Mouse (Mus musculus) urinary bladder, postnatal 4 days (tissue): ENCODE measurements around the gene Hoxc13.

Source experiments
- DNase-seq, 2 experiments: peaks; one replicate each; pipeline ENCODE4 v3.0.0; 2021 to 2022; ENCODE audit warnings: low spot score in 2 of 2

The Hoxc13 gene

DNA sequence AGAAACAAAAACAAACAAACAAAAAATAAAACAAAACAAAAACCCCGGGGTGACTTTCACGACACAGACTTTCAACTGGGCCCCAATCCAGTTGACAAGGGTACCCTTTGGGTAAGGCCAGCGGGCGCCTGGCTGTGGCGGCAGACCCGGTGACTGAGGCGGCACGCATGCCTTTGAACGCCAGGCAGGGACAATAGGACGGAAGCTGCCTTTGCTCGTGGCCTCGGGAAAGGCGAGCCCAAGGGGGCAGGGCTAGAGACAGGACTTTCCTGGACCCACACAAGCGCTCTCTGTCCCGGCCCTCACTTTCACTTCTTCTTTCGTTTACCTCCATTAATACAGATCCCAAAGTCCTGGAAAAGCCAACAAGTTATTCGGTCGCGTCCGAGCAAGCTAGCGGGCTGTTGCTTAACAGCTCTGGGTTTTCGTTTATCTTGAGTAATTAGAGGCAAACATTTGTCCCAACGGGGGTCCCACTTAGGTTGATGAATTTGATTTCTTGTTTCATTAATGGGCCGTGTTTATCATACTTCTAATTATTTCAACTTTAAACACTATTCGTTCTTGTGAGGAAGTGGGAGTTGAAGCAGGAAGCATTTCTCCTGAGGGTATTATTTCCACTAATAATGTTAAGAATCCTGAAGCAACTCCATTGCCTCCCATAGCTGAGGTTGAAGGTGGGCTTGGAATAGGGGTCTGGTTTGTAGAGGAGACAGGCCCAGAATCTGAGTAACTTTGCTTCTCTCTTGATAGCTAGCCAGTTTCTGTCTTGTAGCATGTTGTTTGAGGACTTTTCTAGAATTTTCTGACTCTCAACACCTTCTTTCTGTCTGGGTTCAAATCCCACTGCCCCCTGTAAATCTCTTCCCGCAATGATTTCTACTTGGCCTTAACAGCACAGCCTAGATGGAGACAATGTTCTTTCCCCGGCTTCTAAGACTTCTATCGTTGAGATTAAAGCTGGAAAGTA lies 43.1 kb downstream of the Hoxc13 start:
- no peak for DNase-seq

GRCm38 (mm10) chr15:102965003-102965891 lies 44.3 kb downstream of the Hoxc13 start:
- no peak for DNase-seq

GRCm38 (mm10) chr15:102965892-102966775 lies 45.2 kb downstream of the Hoxc13 start:
- peak; percentile 77 to 96 for DNase-seq

DNA sequence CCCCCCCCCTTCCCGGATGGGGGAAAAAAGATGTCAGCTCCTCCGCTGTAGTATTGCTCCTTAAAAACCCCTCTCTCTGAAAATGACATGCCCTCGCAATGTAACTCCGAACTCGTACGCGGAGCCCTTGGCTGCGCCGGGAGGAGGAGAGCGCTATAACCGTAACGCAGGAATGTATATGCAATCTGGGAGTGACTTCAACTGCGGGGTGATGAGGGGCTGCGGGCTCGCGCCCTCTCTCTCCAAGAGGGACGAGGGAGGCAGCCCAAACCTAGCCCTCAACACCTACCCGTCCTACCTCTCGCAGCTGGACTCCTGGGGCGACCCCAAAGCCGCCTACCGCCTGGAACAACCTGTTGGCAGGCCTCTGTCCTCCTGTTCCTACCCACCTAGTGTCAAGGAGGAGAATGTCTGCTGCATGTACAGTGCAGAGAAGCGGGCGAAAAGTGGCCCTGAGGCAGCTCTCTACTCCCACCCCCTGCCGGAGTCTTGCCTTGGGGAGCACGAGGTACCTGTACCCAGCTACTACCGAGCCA lies 45.9 kb downstream of the Hoxc13 start, which contains the start of gene Hoxc10:
TSS of gene Hoxc10 (plus strand) at position 21 of the 536 bp plus-strand sequence.
- no peak for DNase-seq

DNA sequence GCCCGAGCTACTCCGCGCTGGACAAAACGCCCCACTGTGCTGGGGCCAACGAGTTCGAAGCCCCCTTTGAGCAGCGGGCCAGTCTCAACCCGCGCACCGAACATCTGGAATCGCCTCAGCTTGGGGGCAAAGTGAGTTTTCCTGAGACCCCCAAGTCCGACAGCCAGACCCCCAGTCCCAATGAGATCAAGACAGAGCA lies 46.3 kb downstream of the Hoxc13 start, which contains the start of gene Hoxc5:
TSS of gene Hoxc5 (plus strand) at position 132 of the 199 bp plus-strand sequence.
- DNase-seq, result no peak

DNA sequence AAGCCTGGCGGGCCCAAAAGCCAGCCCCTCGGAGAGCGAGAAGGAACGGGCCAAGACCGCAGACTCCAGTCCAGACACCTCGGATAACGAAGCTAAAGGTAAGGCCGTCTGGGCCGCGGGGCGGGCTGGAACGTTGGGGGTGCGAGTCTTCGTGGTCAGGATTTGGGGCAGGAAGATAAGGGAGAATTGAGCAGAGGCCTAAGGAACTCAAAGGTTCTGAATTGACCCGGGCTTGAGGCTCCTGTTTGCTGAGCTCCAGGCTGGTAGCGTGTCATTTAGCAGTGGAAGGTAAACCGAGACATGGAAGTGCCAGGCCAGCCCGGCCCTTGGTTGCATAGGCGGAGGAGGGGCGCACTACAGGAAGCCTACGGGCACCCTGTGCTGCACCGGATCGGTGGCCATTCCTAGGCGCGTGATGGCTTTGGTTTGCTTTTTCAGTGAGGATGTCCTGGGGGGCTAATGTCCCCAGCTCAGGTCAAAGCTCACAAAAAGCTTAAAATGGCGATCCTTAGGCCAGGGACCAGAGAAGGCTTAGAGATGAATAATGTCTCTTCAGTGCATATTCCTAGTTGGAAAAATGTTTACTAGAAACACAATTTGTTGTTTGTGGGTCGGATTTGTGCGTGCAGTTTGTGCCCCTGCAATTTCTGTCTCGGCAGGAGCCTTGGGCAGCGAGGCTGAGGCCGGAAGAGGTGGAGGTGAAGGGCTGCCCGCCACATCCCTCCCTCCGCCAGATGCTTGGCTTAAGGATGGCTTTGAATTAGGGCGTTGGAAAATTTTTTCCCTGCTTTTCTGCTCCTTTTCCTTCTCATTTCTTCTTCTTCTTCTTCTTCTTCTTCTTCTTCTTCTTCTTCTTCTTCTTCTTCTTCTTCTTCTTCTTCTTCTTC lies 46.9 kb downstream of the Hoxc13 start:
- DNase-seq, result no peak

GRCm38 (mm10) chr15:102969296-102969695 lies 48.4 kb downstream of the Hoxc13 start:
- no peak for DNase-seq

GRCm38 (mm10) chr15:102970740-102971139 lies 49.8 kb downstream of the Hoxc13 start:
- DNase-seq, result no peak

DNA sequence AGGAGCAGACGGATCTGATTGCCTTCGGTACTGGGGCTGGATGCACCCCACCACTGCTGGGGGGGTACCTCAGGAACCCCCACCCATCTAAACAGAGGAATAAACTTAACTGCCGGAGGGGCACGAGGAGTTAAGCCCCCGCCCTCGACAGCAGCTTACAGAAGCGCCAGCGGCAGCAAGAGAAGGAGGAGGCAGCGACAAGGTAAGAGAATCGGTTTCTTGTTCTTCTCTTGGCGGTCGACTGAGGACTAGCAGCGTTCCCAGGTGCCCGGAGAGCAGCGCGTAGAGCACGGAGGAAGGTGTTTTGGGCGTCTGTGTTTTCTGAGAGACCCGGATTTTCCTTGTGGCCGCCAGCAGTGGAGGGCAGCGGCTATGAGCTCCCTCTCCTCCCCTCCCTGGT lies 51.4 kb downstream of the Hoxc13 start:
- DNase-seq, result no peak

GRCm38 (mm10) chr15:102972753-102973152 lies 51.9 kb downstream of the Hoxc13 start:
- DNase-seq, result no peak

- DNase-seq, result no peak
Observed at GRCm38 (mm10) chr15:102975034-102975433, 54.1 kb downstream of the Hoxc13 start.

DNA sequence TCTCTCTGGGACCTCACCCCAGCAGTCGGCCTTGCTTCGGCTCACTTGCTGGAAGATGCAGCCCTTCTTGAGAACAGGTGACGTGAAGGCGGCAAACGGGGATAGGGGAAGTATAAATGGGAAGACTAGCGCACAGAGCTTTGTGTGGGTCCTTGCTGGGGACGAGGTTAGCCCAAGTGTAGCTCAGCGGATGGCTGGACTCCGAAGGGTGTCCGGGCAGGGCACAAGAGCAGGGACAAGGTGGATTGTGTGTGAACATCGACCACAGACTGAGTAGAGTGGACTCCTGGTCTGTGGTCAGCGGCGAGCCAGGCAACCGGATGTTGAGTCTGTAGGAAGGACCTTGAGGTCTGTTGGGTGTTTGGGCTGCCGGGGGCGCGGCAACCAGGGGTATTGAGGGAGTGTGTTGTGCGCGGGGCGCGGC lies 54.8 kb downstream of the Hoxc13 start:
- DNase-seq, result no peak

- DNase-seq, result no peak
Observed at GRCm38 (mm10) chr15:102976171-102976570, 55.3 kb downstream of the Hoxc13 start, which contains the start of gene Hoxc9. Gene Hoxc9 (plus strand): TSS chr15:102976439.

- no peak for DNase-seq
Observed at GRCm38 (mm10) chr15:102976631-102977422, 55.9 kb downstream of the Hoxc13 start.

GRCm38 (mm10) chr15:102977423-102977974 lies 56.6 kb downstream of the Hoxc13 start:
- no peak for DNase-seq
